Mouse (Mus musculus) gastrocnemius, postnatal 14 days (tissue): ENCODE results near the gene Atp8b2. TPM values are rescaled to one million over a fixed set of nuclear protein-coding genes. Genes with fewer than 3 reads are reported as not detected.

Source experiments
- DNase-seq: peaks from one replicate; pipeline ENCODE4 v3.0.0; 2021; ENCODE audit warnings: mixed read lengths
- intact Hi-C: fragments of 180-260 bp; cut with DNase I; formaldehyde crosslinking; loops from one replicate; pipeline ENCODE4 v1.15.1; 2025; ENCODE audit warnings: low total_unique reads
- microRNA-seq, 2 experiments: library from miRNA; unstranded; fragments of <30 nt; microRNA quantifications; one replicate each; pipeline ENCODE4 v1.2.0; 2021
- total RNA-seq, 2 experiments: library from RNA; stranded (reverse); gene quantifications; 2 replicates each; pipeline ENCODE4 v1.2.3; 2021

Gene Atp8b2
- total RNA-seq, 2 experiments from 2014 or later: 20.6 to 28.7 TPM

- DNase-seq: no peak
- intact Hi-C loops: no loop called here
Observed at GRCm38 (mm10) chr3:89912108-89912542, 51.2 kb downstream of the Atp8b2 start.

- peak; percentile 18 for DNase-seq
- intact Hi-C loops: no loop called here
Observed at GRCm38 (mm10) chr3:89911207-89911606, 52.1 kb downstream of the Atp8b2 start.

- no peak for DNase-seq
- intact Hi-C loops: no loop called here
Observed at GRCm38 (mm10) chr3:89909703-89910542, 53.4 kb downstream of the Atp8b2 start.

GRCm38 (mm10) chr3:89908836-89909235 lies 54.5 kb downstream of the Atp8b2 start:
- intact Hi-C loops: no loop called here

GRCm38 (mm10) chr3:89907846-89908245 lies 55.5 kb downstream of the Atp8b2 start:
- no peak for DNase-seq
- intact Hi-C loops: no loop called here

More at GRCm38 (mm10) chr3:89908836-89909235, 54.5 kb downstream of the Atp8b2 start:
- DNase-seq: no peak

GRCm38 (mm10) chr3:89899511-89899908 lies 63.8 kb downstream of the Atp8b2 start:
- intact Hi-C loops: no loop called here
- DNase-seq: no peak

GRCm38 (mm10) chr3:89898870-89899510 lies 64.3 kb downstream of the Atp8b2 start:
- DNase-seq: no peak
- intact Hi-C loops: no loop called here

GRCm38 (mm10) chr3:89898011-89898410 lies 65.3 kb downstream of the Atp8b2 start:
- intact Hi-C loops: no loop called here

GRCm38 (mm10) chr3:89897204-89897796 lies 66.0 kb downstream of the Atp8b2 start:
- intact Hi-C loops: no loop called here
- no peak for DNase-seq

More at GRCm38 (mm10) chr3:89898011-89898410, 65.3 kb downstream of the Atp8b2 start:
- DNase-seq: no peak

GRCm38 (mm10) chr3:89896571-89896970 lies 66.7 kb downstream of the Atp8b2 start:
- DNase-seq: no peak
- intact Hi-C loops: no loop called here

GRCm38 (mm10) chr3:89892517-89893106 lies 70.7 kb downstream of the Atp8b2 start:
- intact Hi-C loops: no loop called here

GRCm38 (mm10) chr3:89891696-89892095 lies 71.6 kb downstream of the Atp8b2 start:
- DNase-seq: no peak
- intact Hi-C loops: no loop called here

More at GRCm38 (mm10) chr3:89892517-89893106, 70.7 kb downstream of the Atp8b2 start:
- no peak for DNase-seq

- DNase-seq: no peak
- intact Hi-C loops: no loop called here
Observed at GRCm38 (mm10) chr3:89889841-89890430, 73.4 kb downstream of the Atp8b2 start.

Small RNA genes lying within 50 kb of the gene (microRNA-seq; reads per million reads assigned to microRNA genes)
- gene Mir7669: 0.32 to 1.0 reads per million in 2 experiments

Other genes with a start within 250 kb of the Atp8b2 start
- gene Adar, start 248.5 kb downstream of the Atp8b2 start, total RNA-seq: 1 to 10 TPM; 4.2 to 4.4 TPM
- under 1 TPM; 0.12 to 0.13 TPM for gene Chrnb2, start 198.9 kb downstream of the Atp8b2 start, total RNA-seq
- 10 to 100 TPM; 12.7 to 14.9 TPM for gene Ube2q1, start 189.9 kb downstream of the Atp8b2 start, total RNA-seq
- 1 to 10 TPM; 7.9 to 8.0 TPM for gene She, start 132.1 kb downstream of the Atp8b2 start, total RNA-seq
- 1 to 10 TPM; 2.4 to 8.7 TPM for gene Il6ra, start 50.3 kb downstream of the Atp8b2 start, total RNA-seq
- gene Hax1, start 35.3 kb upstream of the Atp8b2 start, total RNA-seq: 10 to 100 TPM; 45.2 to 50.2 TPM
- 10 to 100 TPM; 46.8 to 56.9 TPM for gene 4933434E20Rik, start 88.1 kb upstream of the Atp8b2 start, total RNA-seq
- gene Ubap2l, start 89.1 kb upstream of the Atp8b2 start, total RNA-seq: 10 to 100 TPM; 90.4 to 95.0 TPM
- gene Tpm3, start 109.1 kb upstream of the Atp8b2 start, total RNA-seq: 100 to 1,000 TPM; 346 to 601 TPM
- under 1 TPM; 0.04 to 0.08 TPM for gene Nup210l, start 140.6 kb upstream of the Atp8b2 start, total RNA-seq